In genomic region chr1:194617918-194618317, GRCm38 (mm10) we compare ENCODE assay signal across 8 mouse cellular contexts. TPM values are rescaled to one million over a fixed set of nuclear protein-coding genes. Genes with fewer than 3 reads are reported as not detected.
DNase-seq lines count a peak whose midpoint lies in the region; ATAC-seq and TF ChIP-seq lines count a peak whose summit lies in the region.

Plxna2 (plus strand) TSS chr1:194618218.

- H3K36me3 ChIP-seq in erythroblast, embryonic 14.5 days (ENCODE audit: control insufficient read depth), result no peaks in the 10 kb centered on the region
- H3K36me3 ChIP-seq in heart, embryonic 14.5 days (ENCODE audit: control insufficient read depth, insufficient read depth, low read length), result no peaks in the 10 kb centered on the region
- H3K36me3 ChIP-seq in small intestine, adult 2 months (ENCODE audit: control insufficient read depth, insufficient read depth, low read length), result no peaks in the 10 kb centered on the region

- H3K4me2 ChIP-seq in heart, embryonic 14.5 days (ENCODE audit: low read length), result peak within 1 kb of the TSS; percentile 97

- H3K4me3 ChIP-seq in erythroblast, embryonic 14.5 days (replicated peaks), result peak within 1 kb of the TSS; percentile 81
- peak within 1 kb of the TSS; percentile 79 to 93 for H3K4me3 ChIP-seq in heart, embryonic 14.5 days (ENCODE audit: control insufficient read depth in 1 of 2, insufficient read depth in 1 of 2, low read depth in 1 of 2, low read length in 2 of 2)
- H3K4me3 ChIP-seq in small intestine, adult 2 months (ENCODE audit: low read depth, low read length), result peak within 1 kb of the TSS; percentile 48

- H3K9ac ChIP-seq in heart, embryonic 14.5 days (ENCODE audit: low read length), result peak within 1 kb of the TSS; percentile 92; the same call in 1 of the 2 replicates

- intact Hi-C loops in left cerebral cortex, postnatal 36 days (cut with DNase I), result loop anchor here (2.0 to 10.0 kb wide), 3 partner anchors 199 to 1173 kb away; no protein-coding TSS in a partner anchor

- POLR2A ChIA-PET in Patski (lab: Charles Lee), result no interaction called here

- DNase-seq in Patski (ENCODE audit: low read depth, low spot score), result no peak
- DNase-seq in left cerebral cortex, postnatal 36 days (ENCODE audit: low spot score in 2 of 2), result no peak
- no peak for DNase-seq in retina, postnatal 1 day
- no peak for DNase-seq in Muller cell, postnatal 12 days (ENCODE audit: inconsistent ontology term)

- H3K27ac ChIP-seq in heart, embryonic 14.5 days (replicated peaks in 1 of 2; ENCODE audit: control insufficient read depth in 1 of 2, insufficient read depth in 1 of 2, low read depth in 2 of 2, low read length in 2 of 2), result peak within 1 kb of the TSS in 1 of 2 experiments; percentile 92; a peak in 2 of 4 replicates
- H3K27ac ChIP-seq in small intestine, adult 2 months (ENCODE audit: insufficient read depth, low read depth, low read length), result no peak within 1 kb of the TSS

- CTCF ChIA-PET in Patski (lab: Charles Lee), result interaction anchor here (0.9 to 3.8 kb wide), 2 partner anchors 107 to 199 kb away, joined by 3 to 19 read pairs; no protein-coding TSS in a partner anchor

- in situ Hi-C loops in Patski (cut with MboI; ENCODE audit: low pct_unique_long_range_greater_than_20kb), result loop anchor here (10.0 kb wide), 1 partner anchor 337 kb away; no protein-coding TSS in a partner anchor

- no peak for TF ChIP-seq POLR2A in small intestine, adult 2 months (IDR thresholded peaks at IDR 0.05; ENCODE audit: low read depth, low read length)

- no peak for TF ChIP-seq CTCF in Patski (IDR thresholded peaks at IDR 0.05)
- TF ChIP-seq CTCF in small intestine, adult 2 months (IDR thresholded peaks at IDR 0.05; ENCODE audit: extremely low read depth, insufficient read length, insufficient replicate concordance, low read depth, low read length), result no peak

- no peak for ATAC-seq in erythroblast, adult 5-6 weeks (replicated peaks; ENCODE audit: low FRiP score, poor library complexity, severe bottlenecking)
- ATAC-seq in Patski, result no peak
- ATAC-seq in heart, embryonic 14.5 days (ENCODE audit: insufficient number of reproducible peaks, insufficient read depth, low FRiP score, low read depth), result no peak

- WGBS in heart, embryonic 14.5 days, result 93% methylated on average over 2 of the region's 2 CpGs
- 92% methylated on average over 2 of the region's 2 CpGs for WGBS in small intestine, adult 2 months

- peaks cover 41% of the 10 kb centered on the region for H3K4me1 ChIP-seq in erythroblast, embryonic 14.5 days (ENCODE audit: control insufficient read depth)
- peaks cover 31 to 41% of the 10 kb centered on the region in 2 experiments for H3K4me1 ChIP-seq in heart, embryonic 14.5 days (ENCODE audit: control insufficient read depth in 2 of 2, insufficient read depth in 2 of 2, low read length in 2 of 2)
- H3K4me1 ChIP-seq in small intestine, adult 2 months (ENCODE audit: control insufficient read depth, insufficient read depth, insufficient read length, low read length), result peaks cover 10% of the 10 kb centered on the region; the same call in 1 of the 2 replicates

- no peaks in the 10 kb centered on the region for H3K9me3 ChIP-seq in erythroblast, embryonic 14.5 days (ENCODE audit: control insufficient read depth, low read length)
- no peaks in the 10 kb centered on the region for H3K9me3 ChIP-seq in heart, embryonic 14.5 days (ENCODE audit: control insufficient read depth, low read length)

- peaks cover 12% of the 10 kb centered on the region for H3K27me3 ChIP-seq in erythroblast, embryonic 14.5 days (ENCODE audit: control insufficient read depth)
- H3K27me3 ChIP-seq in Patski, result no peaks in the 10 kb centered on the region
- no peaks in the 10 kb centered on the region for H3K27me3 ChIP-seq in heart, embryonic 14.5 days (ENCODE audit: control insufficient read depth, insufficient read depth, low read length)
- no peaks in the 10 kb centered on the region for H3K27me3 ChIP-seq in small intestine, adult 2 months (ENCODE audit: control insufficient read depth, insufficient read depth, low read length)

RNA-seq across cellular contexts. Expression of gene Plxna2, which starts in this region (rescaled TPM):
- 0.03 and 0.06 TPM in 2 replicates for polyA plus RNA-seq in erythroblast, embryonic 14.5 days (2012)
- total RNA-seq in erythroblast, adult 5-6 weeks (2015; ENCODE audit: low replicate concordance), result 1.3 TPM in 1 of 2 replicates, not detected in the other
- total RNA-seq in erythroblast, adult 5-6 weeks (2017; ENCODE audit: low replicate concordance), result 0.09 TPM in 1 of 2 replicates, not detected in the other
- polyA plus RNA-seq in Patski (2021), result 26.2 TPM
- polyA plus RNA-seq in heart, embryonic 14.5 days (2014; fragmentation: Nextera tagmentation; extraction: Ambion mirVana), result 6.5 and 6.9 TPM in 2 replicates
- 100 to 1,000 TPM in 1 of 2 experiments, 10 to 100 TPM in 1; 88.2 to 106 TPM for total RNA-seq in left cerebral cortex, postnatal 36 days (2021)
- 5.5 and 8.9 TPM in 2 replicates for polyA plus RNA-seq in small intestine, adult 2 months (2012; rRNA removed)

Comparison
In these comparisons a context has a peak if more than half of its experiments do, and no peak if none do; other contexts are left out.
1. RNA of gene Plxna2 (total RNA-seq): 88.2 to 106 TPM in left cerebral cortex, postnatal 36 days; 0.09 to 1.3 TPM in erythroblast, adult 5-6 weeks; every median in the first group is over 10 times any median in the second.
2. Peak in every context shown above with its lines, with median percentiles within 50 percentile points of each other: H3K4me3 ChIP-seq.